Mouse (Mus musculus): ENCODE data around the gene Acoxl.

The Acoxl gene

GRCm38 (mm10) chr2:127897718-127898117 is 59.0 kb downstream of the Acoxl start:
- DNase-seq: no peak

- DNase-seq: no peak
Measured at GRCm38 (mm10) chr2:127904918-127905317, 66.2 kb downstream of the Acoxl start.

DNA sequence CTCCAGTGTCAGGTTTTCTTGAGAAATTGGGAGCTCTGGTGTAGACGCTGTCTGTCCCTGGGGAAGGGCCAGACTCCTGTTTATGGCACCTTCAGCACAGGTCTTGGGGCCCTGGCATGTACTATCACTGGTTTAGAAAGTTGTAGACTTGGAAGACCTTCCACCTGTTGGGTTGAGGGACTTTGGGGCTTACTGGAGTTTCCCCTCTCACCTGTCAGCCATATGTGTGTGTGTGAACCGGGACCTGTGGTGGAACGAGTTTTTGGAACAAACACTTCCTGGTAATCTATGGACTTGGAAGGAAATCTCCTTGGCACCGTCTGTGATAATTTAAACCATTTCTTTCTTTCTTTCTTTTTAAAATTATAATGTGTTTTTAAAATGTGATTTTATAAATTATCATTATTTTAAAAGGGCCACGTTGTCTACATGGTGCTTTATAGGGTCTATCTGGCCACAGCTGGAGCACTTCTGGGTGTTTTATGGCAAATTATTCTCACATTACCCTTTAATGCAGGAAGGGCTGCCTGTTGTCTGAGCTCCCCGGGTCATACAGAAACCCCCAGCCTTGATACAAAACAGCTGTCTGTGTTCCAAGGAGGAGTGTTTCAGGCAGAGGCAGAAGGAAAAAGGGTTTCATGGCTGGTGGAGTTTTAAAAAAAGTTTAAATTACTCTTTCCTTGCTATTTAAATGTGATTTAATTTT is 68.5 kb downstream of the Acoxl start:
- no peak for DNase-seq

DNA sequence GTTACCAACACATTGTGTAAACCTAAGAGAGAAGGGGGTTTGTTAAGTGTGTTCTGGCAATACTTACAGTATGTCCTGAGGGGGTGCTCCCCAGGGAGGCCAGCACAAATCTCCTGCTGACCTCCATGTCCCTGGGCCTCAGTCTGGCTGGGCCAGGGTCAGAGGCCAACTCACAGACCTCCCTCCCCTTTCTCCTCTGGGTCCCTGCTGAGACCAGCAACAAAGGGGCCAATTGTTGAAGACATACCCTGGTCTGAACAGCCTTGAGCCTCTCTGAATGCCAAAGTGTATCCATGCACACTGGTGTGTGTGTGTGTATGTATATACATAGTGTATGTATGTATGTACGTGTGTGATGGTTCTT is 69.0 kb downstream of the Acoxl start:
- DNase-seq: no peak

DNA sequence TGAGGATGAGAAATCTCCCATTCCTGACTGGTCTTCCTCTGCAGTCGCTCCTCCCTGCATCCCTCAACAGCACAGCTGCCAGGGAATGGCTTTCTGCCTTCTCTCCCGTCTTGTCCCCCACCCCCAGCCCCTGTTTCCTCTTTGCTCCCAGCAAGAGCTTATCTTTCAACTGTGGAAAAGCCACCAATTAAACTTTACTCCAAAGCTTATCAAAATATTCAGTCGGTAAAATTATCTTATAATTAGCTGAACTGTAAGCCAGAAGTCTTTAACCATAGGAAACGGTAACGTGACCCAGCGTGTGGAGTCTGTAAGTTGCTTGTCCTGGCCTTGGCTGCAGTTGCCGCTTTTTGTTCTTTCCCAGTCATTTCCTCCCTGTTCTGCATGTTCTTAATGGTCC is 70.2 kb downstream of the Acoxl start:
- DNase-seq: no peak

DNA sequence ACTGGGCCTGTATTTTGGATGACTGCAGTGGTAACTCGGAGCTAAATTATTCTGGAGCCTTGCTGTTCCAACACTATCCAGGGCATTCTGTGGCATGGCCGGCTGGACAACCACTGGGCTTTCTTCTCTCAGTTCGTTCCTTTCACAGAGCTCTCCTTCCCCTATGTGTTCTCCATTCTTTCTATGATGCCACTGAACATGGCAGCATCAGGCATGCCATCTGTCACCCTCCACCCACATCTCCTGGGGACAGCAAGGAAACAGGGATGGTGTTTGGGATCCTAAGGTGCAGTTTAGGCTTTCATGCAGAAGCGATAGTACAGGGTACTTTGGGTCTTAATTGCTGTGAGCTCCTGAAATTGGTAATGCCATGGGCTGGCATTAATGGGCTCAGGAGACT is 71.1 kb downstream of the Acoxl start:
- no peak for DNase-seq

GRCm38 (mm10) chr2:127911579-127911978 is 72.9 kb downstream of the Acoxl start:
- DNase-seq: no peak

- DNase-seq: no peak
Measured at GRCm38 (mm10) chr2:127914047-127914446, 75.4 kb downstream of the Acoxl start.

GRCm38 (mm10) chr2:127916804-127917410 is 78.2 kb downstream of the Acoxl start:
- DNase-seq: no peak

DNA sequence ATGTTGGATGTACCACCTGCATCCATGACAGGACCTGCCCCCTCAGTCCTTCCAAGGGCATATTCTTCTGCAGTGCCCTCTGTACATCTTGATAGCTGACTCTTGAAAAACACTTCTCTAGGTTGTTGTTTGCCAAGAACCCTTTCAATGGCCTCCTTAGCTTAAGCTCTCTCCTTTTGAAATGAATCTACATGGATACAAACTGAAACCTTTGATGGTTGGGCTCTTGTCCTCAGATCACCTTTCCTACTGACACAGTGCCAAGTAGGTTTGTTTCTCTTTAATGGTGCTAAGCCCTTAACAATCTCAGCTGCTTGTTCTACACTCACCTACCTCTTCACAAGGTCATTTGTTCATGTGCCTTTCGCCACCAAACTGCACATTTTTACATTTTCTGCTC is 81.1 kb downstream of the Acoxl start:
- no peak for DNase-seq

- no peak for DNase-seq
Measured at GRCm38 (mm10) chr2:127922036-127922901, 83.6 kb downstream of the Acoxl start.

- DNase-seq: no peak
Measured at GRCm38 (mm10) chr2:127923077-127923680, 84.5 kb downstream of the Acoxl start.

DNA sequence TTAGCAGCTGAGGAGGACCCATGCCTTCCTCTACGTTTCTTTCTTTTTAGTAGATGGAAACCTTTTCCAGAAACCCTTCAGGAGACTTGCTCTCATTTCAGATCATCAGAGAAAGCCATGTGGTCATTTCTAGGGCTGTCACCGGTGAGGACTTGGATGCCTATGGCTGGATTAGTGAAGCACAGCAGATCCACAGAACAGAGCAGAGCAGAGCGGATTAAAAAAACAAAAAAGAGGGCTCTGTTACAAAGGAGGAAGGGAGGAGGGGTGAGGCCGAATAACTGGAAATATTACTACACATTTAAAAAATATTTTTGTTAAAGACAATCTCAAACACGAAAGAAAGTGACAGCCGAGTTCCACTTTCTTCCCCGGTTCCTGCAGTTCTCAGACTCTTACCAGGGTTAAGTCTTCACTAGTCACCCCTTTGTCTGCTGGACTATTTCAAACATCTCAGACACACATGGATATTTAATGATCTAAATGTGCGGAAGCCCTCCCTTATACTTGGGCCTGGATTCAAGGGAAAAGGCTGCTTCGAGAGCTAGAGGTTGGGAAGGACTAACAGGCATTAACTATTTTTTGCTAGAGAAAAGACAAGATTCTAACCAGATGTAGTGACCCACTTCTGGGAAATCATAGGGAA is 88.1 kb downstream of the Acoxl start:
- DNase-seq: no peak

GRCm38 (mm10) chr2:127927452-127928273 is 89.0 kb downstream of the Acoxl start:
- DNase-seq: no peak

DNA sequence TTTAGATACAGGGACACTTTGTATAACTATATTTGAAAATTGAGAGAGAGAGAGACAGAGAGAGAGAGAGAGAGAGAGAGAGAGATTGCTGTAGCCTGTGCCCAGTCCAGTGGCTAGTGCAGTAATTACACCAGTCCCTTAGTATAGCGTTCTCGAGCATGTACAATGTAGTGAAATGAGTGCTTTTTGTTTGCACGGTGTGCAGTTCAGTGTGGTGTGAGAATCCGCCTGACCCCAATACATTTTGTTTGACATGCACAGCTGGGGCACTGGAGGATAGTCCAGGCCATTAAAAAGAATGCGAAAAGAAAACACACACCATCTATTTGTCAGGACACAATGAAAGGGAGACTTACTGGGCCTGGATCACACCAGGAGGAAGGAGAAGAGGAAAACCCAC is 89.6 kb downstream of the Acoxl start:
- no peak for DNase-seq

DNA sequence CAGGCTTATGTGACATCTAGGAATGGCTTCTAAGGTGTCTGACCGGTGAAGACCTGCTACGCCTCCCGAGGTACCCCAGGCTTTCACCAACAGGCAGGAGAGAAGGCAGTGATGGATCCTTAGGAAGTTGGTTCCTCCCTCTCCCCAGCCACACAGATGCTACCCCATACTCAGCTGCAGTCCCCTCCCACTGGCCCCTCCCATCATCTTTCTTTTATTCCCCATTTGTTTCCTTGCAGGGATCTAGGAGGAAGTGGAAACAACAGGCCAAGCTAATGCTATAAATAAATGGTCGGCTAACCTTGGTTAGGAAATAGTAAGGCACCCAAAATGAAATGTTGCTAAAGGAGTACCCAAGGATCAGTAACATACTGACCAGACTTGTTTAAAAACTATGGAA is 90.2 kb downstream of the Acoxl start:
- no peak for DNase-seq

GRCm38 (mm10) chr2:127929939-127930715 is 91.5 kb downstream of the Acoxl start:
- DNase-seq: no peak

- DNase-seq: no peak
Measured at GRCm38 (mm10) chr2:127931576-127931975, 92.9 kb downstream of the Acoxl start.

DNA sequence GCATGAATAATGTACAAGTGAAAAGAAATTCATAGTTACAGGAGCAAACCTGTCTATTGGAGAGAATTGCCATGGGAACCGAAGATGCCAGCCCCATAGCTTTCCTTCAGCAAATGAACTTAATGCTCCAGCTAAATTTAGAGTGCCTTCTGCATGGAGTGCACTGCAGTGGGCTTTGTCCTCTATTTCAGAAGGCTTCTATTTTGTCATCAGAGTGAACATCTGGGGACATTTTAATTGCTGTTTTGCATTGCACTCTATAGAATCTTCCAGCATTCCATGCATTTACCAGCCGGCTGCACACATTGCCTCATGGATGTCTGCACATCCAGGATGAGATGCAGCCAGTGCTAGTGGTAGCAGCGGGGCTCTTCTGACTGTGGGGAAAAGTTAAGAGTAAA is 94.9 kb downstream of the Acoxl start:
- DNase-seq: no peak

DNA sequence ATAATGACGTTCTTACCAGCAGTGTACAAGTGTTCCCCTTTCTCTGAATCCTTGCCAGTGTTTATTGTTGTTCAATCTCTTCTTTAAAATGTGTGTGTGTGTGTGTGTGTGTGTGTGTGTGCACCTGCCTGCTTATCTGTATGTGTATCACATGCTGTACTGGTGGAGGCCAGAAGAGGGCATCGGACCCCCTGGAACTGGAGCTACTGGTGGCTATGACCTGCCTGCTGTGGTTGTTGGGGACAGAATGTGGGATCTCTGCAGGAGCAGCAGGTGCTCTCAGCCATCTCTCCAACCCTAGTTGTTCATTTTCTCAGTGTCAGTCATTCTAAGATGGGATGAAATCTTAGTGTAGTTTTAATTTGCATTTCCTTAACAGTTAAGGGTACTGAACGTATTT is 98.4 kb downstream of the Acoxl start:
- no peak for DNase-seq

GRCm38 (mm10) chr2:127939206-127939605 is 100.5 kb downstream of the Acoxl start:
- no peak for DNase-seq
